Mouse (Mus musculus) cerebellum, adult 2 months (tissue): ENCODE results near the gene Nup37.

Experiments
- CTCF ChIP-seq: fragments of 200-500 bp; IDR thresholded peaks from 2 replicates; pipeline ENCODE4 v1.5.1; 2011; ENCODE audit warnings: low read depth, mild to moderate bottlenecking, control low read depth, low read length, moderate library complexity, borderline replicate concordance; ENCODE audit not compliant: insufficient read depth
- POLR2A ChIP-seq: fragments of 200-500 bp; IDR thresholded peaks from 2 replicates; pipeline ENCODE4 v1.6.1; 2011; ENCODE audit warnings: low read length, control low read depth, borderline replicate concordance; ENCODE audit not compliant: insufficient read depth

- TF ChIP-seq CTCF (no peak), POLR2A (no peak)
Measured at GRCm38 (mm10) chr10:88214800-88215514, 68.2 kb downstream of the Nup37 start.
